Mouse (Mus musculus) cerebellum, adult (tissue): ENCODE measurements around the gene Crybg3.

Experiments used
- ATAC-seq: cut with Nextera tagmentation; 2 replicates; pipeline ENCODE4 v1.9.2; 2017; ENCODE audit warnings: mild to moderate bottlenecking, moderate library complexity, mixed read lengths; ENCODE audit not compliant: insufficient number of reproducible peaks, low FRiP score, low TSS enrichment

Crybg3 gene

DNA sequence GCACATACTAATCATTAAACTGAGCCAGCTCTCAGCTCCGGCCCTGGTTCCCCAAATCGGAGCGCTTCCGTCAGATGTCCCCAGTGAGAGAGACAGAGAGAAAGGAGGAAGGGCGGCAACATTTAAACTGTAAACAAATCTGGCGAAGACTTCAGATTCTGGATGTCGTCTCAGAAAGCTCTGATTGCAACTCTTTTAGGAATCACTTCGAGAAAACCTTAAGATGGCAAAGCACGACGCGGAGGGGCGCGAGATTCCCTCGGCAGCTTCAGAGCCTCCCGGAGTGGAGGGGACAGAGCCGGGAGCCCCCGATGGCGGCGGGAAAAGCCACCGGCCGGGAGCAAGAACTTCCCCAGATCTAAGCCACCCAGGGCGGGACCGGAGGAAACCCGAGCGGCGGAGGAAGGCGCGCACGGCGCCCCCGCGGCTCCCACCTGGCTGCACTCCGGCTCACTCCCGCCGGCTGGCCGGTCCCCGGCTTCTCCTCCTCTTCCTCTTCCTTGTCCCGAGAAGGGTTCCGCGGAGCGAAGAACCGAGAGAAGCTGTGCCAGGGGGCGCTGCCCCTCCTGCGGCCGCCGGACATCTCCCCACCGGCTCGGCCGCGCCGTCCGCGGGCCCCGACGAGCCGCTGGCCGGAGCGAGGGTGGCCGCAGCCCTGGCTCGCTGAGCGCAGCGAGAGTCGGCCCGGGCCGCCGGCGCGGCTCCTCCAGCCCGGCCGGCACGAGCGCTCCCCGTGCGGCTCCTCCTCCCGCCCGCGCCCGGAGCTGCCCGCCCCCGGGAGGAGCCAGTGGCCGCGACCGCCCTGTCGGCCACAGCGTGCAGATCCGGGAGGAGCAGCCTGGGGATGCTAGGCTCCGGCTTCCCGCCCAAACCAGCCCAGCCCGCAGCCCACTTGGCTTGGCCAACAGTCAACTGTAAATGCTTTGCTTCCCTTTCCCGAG lies at the start of gene Crybg3:
Crybg3 (minus strand) TSS at position 669 of the 941 bp plus-strand sequence.
- ATAC-seq, result peak; percentile 85

DNA sequence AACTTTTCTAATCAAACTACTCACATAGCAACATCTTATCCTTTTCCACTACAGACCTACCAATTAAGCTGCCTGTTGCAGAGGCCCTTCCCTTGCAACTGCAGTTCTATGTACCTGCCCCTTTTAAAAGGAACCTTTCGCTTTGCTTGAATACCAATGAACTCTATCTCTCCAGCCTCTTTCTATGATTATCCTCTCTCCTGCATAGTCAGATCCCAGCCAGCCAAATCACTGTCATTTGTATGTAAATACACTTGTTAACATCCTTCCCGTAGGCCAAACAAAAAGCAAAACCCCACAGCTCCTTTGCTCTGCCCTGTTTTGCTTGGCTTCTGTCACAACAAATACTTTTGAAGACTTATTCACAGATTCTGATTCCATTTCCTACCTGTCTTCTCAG lies 43.0 kb upstream of the Crybg3 start:
- no peak for ATAC-seq

DNA sequence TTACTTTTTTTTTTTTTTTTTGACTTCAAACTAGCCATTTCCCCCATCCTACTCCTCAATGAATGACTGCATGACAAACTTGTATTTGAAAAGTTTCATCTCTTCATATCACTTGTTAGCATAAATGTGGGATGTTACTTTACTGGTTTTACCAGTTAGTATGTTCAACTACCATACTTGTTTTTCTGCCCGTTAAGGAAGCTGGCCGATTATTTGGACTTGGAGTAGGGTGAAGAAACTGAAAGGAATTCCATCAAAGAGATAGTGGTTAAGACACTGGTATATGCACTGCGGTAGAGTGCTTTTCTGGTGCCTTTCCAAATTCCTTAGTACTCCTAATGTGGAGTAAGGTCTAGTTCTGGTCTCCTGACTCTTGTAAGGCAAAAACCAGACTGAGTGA lies 39.2 kb upstream of the Crybg3 start:
- no peak for ATAC-seq

DNA sequence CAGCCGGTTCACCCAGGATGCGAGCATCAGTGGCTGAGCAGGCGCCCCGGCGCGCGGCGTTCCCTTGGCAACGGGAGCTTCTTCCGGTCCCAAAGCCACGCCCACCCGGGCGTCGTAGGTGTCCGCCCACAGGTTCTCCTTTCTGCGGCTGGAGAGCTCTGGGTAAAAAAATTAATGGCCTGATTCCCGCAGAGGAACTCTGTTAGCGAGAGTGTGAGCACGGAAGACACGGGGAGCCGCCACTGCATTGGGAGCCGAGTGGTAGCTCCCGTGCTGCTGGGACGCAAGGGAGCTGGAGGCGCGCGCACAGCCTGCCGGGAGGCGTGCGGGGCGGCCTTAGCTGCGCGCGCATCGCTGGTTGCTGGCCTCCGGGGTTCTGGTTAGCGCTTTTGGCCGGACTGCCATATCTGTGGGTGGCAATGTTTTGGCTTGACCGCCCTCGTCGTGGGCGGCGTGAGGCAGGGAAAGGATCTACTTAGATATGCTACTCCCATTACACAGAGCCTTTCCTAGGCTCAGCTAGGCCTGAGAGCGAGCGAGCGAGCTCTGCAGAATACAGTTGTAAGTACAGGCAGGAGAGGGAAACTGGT lies 38.4 kb upstream of the Crybg3 start, which contains the start of gene Arl6:
Arl6 (minus strand) TSS at position 290 of the 590 bp plus-strand sequence.
- peak; percentile 93 for ATAC-seq

DNA sequence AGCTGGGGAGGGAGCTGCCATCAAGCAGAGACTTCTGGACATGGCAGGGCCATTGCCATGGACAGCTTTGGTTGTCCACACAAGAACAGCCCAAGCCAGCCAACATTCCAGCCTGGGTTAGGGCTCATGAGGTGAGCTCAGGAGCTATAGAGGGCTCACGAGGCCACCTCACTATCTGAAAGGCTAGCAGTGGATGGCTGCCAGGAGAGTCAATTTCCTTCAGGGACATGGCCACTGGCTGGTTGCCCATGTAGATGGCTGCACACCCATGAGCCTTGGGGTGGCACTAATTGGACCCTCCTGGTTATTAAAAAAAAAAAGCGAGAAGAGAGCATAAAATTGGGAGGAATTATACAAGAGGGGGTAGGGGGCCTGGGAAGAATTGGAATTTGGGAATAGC lies 33.8 kb upstream of the Crybg3 start:
- ATAC-seq, result no peak

DNA sequence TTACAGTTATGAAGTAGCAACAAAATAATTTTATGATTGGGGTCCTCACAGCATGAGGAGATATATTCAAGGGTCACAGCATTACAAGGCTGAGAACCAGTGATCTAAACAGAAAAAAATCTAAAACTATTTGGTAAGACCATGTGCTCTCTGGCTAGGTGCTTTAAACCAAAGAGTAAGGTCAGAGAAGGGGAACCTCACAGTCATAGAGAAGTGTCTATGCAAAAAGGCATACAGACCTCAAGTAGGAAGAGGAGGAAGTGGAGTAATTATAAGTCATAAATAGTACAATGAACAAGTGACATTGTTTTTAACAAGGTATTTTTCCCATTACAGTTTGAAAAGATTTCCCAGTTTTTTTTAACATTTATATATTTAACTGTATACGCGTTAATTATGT lies 20.8 kb upstream of the Crybg3 start:
- no peak for ATAC-seq

DNA sequence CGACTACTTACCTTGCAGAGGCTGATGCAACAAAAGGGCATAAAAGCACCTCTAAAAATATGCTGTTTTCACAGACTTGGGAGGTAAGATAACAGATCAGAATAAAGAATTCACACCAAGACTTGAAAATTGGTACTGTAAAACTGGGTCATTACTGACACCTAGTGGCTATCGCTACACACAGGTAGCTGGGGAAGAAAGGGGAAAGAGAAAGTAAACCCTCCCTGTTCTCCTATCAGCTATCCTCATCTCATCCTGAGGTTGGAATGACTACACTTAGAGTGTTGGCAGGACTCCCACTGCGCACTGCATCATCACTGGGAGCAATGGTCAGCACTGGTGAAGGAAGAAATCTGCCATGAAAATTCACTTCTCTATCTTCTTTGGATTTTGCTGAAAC lies 16.4 kb upstream of the Crybg3 start:
- peak; percentile 86 for ATAC-seq

DNA sequence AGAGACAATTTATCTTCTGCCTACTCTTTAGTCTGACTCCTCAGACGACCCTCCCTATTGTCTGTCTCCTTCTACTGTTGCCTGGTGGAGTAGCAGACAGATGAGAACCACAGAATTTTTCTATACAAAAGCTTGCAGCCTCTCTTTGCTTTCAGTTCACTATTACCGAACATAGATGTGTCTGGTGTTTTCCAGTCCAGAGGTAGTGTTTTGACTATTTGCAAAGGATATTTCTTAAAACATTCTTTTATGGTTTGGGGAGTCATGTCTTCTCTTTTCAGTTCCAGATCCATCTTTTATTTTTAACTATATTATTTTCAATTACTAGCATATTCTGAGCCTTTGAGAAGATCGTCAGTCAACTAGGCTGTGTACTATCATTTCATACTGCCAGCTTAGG lies 14.9 kb upstream of the Crybg3 start:
- ATAC-seq, result no peak

DNA sequence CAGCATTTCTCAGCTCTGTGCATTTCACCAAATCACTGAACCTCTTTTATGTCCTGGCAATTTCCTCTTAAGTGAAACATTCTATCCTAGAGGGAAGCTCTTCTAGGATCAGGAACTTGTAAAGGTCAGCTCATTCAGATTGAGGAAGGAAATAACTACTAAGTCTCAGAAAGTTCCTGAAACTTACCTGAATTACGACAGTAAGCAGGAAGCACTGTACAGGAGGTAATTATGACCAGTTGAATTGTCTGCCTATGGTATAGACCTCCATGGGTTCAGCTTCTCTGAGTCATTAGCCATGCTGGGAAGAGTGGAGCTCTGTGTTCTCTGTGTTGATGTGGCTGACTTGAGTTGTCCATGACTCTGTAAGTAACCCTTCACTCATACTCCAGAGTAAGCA lies 10.0 kb upstream of the Crybg3 start:
- no peak for ATAC-seq

DNA sequence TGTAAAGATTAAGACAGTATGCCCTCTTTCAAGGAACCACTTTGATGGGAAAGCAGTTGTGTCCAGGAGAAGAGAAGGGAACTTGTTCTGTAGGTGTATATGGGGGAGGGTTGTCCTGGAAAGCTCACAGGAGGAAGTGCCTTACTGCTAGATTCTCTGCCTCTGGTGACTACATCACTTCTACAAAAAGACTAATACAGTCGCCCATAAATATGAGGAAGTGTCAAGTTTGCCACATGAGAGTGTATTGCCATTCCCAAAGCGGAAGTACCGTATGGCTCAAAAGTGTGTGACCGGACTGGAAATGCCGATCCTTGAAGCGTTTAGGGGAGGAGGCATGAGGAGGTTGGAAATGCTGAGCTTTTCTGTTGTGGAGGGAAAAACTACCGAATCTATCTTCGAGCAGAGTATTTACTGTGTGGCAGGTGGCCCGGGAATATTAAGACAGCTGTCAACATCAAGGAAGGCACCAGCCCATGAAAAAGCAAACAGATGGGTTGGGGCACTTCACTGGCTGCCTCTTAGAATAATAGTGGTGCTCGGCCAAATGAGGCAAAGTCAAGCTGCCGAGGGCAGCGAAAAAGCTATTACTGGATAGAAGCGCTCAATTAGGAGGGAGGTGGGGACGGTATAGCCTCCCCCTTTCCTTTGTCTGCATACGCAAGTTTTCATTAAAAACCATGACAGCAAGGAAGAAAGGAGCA lies 3.5 kb upstream of the Crybg3 start:
- ATAC-seq, result no peak

DNA sequence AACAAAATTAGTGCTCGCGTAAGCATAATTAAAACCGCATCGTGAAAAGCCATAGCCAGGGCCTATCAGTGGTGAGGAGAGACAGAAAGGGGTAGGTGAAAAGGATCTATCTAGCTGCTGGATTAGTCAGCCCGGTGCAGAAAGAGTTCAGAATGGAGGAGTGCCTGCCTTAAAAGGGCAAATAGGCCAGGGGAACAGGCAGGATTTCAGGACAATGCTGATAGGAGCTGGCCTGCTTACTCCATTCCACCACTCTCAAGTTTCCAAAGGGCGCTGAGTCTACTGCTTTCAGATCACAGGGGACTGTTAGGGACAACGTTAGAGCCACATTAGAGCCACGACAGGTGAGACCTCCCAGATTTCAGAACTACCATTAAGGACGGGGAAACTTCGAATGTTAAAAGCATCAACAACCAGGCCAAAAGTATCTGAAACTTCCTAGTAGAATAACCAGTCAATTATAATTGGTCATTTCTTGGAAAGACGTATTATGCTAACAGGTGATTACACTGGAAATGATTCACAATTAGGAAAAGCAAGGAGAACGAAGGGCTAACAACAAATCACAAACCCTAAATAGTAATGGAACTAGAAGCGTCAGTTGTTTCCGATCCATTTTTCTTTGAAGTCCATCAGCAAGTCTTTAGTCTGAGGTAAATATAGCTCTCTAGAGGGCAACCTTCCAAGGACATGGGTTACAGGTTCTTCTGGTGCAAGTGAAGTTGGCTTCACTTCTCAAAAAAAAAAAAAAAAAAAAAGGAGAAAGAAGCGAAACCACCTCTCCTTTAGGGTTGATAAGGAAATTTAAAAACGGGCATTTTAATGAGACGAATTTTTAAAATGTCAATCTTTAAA lies 1.1 kb downstream of the Crybg3 start:
- no peak for ATAC-seq

DNA sequence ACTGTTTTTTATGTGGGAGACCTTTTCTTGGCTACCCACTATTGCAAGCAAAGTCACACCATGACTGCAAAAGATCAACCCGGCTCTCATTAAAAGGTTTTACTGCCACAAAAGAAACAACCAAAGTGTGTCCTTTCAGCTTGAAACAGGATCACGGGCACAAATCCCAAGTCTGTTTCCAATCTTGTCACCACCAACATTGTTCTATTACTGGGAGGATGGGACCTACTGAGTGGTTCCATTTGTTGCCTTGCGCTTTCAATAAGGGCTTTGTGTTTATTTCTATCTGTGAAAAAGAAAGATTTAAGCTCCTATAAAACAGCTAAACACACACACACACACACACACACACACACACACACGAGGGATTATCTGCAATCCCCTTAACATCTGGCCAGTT lies 1.8 kb downstream of the Crybg3 start:
- no peak for ATAC-seq

DNA sequence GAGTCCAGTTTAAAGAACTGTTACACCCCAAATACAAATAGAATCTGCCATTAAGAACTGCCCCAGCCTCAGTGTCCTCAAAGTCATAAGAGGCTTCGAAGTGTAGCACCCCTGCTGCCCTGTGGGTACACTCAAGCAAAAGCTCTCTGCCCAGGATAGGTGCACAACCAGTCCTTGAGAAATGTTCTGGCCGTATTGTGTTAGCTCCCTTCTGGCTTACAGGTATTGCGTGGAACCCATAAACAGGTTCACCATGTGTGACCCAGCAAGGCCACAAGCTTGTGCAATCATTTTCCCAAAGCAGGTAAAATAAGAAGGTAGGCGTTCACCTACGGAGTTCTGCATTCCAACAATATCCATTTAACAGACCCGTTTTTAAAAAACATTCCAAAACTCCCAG lies 3.5 kb downstream of the Crybg3 start:
- no peak for ATAC-seq

DNA sequence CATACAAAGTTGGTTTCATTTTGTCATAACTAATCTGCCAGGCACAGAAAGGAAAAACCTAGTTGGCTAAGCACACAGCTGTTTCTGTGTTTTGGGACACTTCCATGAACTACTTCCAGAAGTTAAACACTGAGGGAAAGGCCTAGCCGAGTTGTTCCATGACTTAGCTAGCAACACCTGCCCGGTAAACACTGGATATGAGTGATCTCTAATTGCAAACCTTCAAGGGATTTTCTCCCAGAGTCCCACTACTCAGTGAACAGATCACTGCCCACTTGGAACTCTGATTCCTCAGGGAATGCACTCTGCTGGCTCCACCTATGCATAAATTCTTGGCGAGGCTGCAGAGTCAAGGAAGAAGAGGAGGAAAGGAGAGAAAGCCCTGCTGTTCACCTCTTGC lies 6.1 kb downstream of the Crybg3 start:
- no peak for ATAC-seq

DNA sequence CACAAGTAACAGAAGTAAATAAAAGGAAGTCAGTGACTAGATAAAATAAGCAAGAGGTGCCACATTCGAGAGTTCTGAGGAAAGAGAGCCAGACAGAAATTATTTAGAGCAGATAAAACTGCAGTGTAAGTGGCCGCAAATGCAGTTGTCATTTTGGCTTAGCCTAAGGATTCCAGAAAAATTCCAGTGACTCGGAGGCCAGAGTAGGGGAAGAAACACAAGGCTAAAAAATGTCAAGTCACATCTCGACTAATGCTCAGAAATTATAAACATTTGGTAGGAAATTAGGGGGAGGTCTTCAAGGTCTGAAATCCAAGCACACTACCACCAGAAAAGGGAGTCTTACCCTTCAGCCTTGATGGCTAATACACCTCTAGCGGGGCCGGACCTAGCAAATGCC lies 10.0 kb downstream of the Crybg3 start:
- ATAC-seq, result no peak

DNA sequence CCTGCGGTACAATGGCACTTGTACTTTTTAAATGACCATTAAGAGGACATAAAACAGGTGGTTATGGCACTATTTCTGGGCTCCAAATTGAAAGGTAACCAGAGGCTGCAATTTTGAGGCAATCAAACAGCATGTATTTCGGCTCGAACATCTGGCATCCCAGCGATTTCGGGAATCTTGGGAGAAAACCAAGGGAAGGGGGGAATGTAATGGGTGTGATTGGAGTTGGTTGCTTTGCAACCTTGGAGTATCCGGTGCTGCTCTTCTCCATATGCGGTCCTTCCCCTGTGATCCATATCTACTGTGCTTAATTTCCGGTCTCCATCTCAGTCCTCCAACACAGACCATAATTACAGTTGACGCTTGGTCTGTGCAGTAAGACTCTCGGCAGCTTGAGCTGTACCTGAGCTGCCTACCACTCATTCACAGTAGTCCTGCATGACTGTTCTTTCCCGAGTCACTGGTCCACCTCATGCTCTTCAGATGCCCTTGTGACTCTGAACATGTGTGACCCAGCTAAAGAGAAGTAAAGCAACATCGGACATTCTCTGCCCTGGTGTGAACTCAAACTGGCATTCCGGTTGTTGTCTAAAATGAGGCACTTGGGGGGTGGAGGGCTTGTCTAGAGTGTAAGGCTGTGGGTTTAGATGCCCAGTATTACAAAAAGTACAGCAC lies 12.3 kb downstream of the Crybg3 start:
- no peak for ATAC-seq

DNA sequence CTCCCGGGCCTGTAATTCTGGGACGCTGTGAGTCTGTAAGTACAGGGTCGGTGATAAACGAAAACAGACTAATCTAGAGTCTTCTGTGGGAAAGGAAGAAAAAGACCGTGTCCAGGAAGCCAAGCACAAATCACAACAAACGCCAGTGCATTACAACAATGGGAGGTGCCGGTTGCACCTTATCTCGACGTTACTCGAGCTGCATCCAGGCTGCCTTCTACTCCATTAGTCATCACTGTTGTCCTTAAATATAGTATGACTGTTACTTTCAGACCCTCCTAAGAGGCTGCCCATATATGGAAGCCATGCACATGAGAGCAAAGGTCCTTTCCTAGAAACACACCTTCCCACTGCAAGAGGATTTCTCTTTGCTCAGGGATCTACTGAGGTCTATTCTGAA lies 13.0 kb downstream of the Crybg3 start:
- no peak for ATAC-seq

DNA sequence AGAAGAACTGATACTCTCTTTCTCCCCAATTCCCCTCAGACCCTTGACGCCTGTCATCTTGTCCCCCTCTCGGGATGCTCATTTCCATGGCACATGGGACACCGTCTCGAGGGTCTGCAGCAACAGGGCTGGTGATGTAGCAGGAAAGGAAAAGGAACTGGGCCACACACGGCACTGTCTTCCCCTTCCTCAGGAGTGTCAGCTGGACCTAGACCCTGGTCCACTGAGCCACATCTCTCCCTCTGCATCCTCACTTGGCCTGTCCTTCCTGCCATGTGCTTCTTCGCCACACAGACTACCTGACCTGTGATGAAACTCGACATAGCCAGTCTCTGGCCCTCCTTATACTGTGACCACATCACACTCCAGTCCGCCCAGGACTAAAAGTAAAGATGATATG lies 13.9 kb downstream of the Crybg3 start:
- ATAC-seq, result no peak

DNA sequence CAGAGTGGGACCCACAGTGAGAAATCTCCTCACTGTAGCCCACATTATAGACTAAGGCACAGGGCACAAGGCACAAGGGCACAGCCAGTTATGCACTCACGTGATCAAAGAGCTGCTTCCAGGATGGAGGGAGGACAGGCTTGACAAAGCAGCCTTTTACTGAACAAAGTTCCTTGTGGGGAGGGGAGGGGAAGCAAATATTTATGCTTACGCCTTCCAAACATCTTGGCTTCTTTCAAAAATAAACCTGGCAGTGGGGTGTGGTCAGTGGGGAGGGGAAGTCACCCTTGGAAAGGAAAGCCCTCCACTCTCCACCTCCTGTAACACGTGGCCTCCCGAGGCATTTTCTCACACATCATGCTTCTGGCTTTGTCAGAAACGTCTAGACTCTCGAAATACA lies 14.5 kb downstream of the Crybg3 start:
- ATAC-seq, result no peak

DNA sequence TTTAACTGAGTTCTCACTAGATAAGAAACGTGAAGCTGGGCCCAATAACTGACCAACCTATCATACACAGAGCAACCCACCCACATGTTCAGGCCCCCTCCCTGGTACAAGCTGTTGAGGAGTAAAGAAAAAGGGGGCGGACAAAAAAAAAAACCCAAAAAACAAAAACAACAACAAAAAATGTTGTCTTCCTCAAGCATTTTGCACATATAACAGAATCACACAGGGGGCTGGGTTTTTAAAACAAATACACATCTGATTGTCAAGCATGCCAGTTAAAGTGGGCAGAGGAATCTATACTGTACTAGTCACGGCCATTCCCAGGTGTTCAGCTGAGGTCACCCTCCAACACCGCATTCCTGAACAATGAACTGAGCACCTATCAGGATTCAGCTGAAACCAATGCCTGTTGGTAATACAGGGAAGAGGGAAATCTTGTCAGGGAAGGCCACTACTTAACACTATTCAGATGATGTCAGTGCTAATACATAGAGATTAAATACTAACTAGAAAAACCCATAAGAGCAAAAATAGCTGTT lies 15.0 kb downstream of the Crybg3 start:
- ATAC-seq, result no peak
